Mouse (Mus musculus) forebrain, postnatal 0 days (tissue): Measurements from ENCODE around the gene Gm20821. TPM values are rescaled to one million over a fixed set of nuclear protein-coding genes. Genes with fewer than 3 reads are reported as not detected.
"Not testable (repeated sequence)": the region's sequence is repeated elsewhere in the genome, so short reads cannot be mapped to it uniquely, and the experiment has no call there.

ENCODE experiments used
- ATAC-seq: fragments of 200-750 bp; cut with Nextera tagmentation; 2 replicates; pipeline ENCODE4 v1.8.0; 2017; ENCODE audit warnings: mild to moderate bottlenecking, moderate library complexity
- DNase-seq: peaks from one replicate; pipeline ENCODE4 v3.0.0-alpha.2; 2015
- H3K27ac ChIP-seq: fragments of 300-500 bp; sonication (generic); 2 replicates; pipeline ENCODE4 v1.5.1; 2014; ENCODE audit warnings: low read depth, mild to moderate bottlenecking, antibody characterized with exemption, low read length, moderate library complexity, mixed read lengths
- H3K27me3 ChIP-seq: fragments of 300-500 bp; sonication (generic); 2 replicates; pipeline ENCODE4 v1.6.1; 2014; ENCODE audit warnings: mild to moderate bottlenecking, low read length, mixed read lengths; ENCODE audit not compliant: insufficient read depth
- H3K36me3 ChIP-seq: fragments of 300-500 bp; sonication (generic); 2 replicates; pipeline ENCODE4 v1.6.1; 2014; ENCODE audit warnings: mild to moderate bottlenecking, moderate library complexity; ENCODE audit not compliant: insufficient read depth
- H3K4me1 ChIP-seq: fragments of 300-500 bp; sonication (generic); 2 replicates; pipeline ENCODE4 v1.6.1; 2014; ENCODE audit warnings: antibody characterized with exemption; ENCODE audit not compliant: insufficient read depth
- H3K4me2 ChIP-seq: fragments of 300-500 bp; sonication (generic); 2 replicates; pipeline ENCODE4 v1.6.1; 2014; ENCODE audit warnings: low read depth, mild to moderate bottlenecking, moderate library complexity
- H3K4me3 ChIP-seq: fragments of 300-500 bp; sonication (generic); 2 replicates; pipeline ENCODE4 v1.5.1; 2014; ENCODE audit warnings: low read depth, low read length, mixed read lengths
- H3K9ac ChIP-seq: fragments of 300-500 bp; sonication (generic); 2 replicates; pipeline ENCODE4 v1.6.1; 2014; ENCODE audit warnings: mild to moderate bottlenecking
- H3K9me3 ChIP-seq: fragments of 300-500 bp; sonication (generic); 2 replicates; pipeline ENCODE4 v1.6.1; 2016; ENCODE audit warnings: low read length
- WGBS: fragments of 180-500 bp; shearing (Covaris S2); extraction: QIAGEN DNeasy Blood & Tissue Kit; methylation state at CpG from one replicate; pipeline ENCODE4 v1.1.7; 2014; 5-methylcytosine and 5-hydroxymethylcytosine counted together
- polyA plus RNA-seq: library from polyadenylated mRNA; unstranded; fragments of >200 nt; fragmentation: Nextera tagmentation; extraction: Ambion mirVana; gene quantifications from 2 replicates; pipeline ENCODE4 v1.2.1, GENCODE M21; 2015
- total RNA-seq: library from RNA; depleted of rRNA; stranded (reverse); fragments of >200 nt; gene quantifications from 2 replicates; pipeline ENCODE4 v1.2.3, GENCODE M21; 2014; rRNA removed

Gene Gm20821
- not detected in 2 replicates for total RNA-seq
- not detected in 2 replicates for polyA plus RNA-seq

- not testable (repeated sequence) for H3K27me3 ChIP-seq, ATAC-seq, H3K4me3 ChIP-seq, DNase-seq, H3K27ac ChIP-seq, H3K9ac ChIP-seq, H3K4me1 ChIP-seq, H3K36me3 ChIP-seq, H3K9me3 ChIP-seq, H3K4me2 ChIP-seq
- 48% methylated on average over 2 of the region's 2 CpGs for WGBS
Observed at GRCm38 (mm10) chrY:9781504-9781903, at the start of gene Gm20821. Gene Gm20821, plus strand, starts transcription at chrY:9781804.
